Comparison of ENCODE assay signal across 18 mouse cellular contexts in genomic region chr11:34982775-34983457, GRCm38 (mm10).
A peak's percentile ranks its signal among the peaks of the same experiment; 100 is the strongest.
DNase-seq lines count a peak whose midpoint lies in the region; ATAC-seq and TF ChIP-seq lines count a peak whose summit lies in the region.
"Had no signal": no experiment of that assay in that cellular context is flagged by ENCODE, and none has a peak within 500 bp of the region (broad histone marks: within the 10 kb centered on the region; RNA-seq: fewer than 3 reads in every experiment).

No protein-coding gene starts in this region.

- peak; percentile 90 for DNase-seq in heart, adult 11 months
- DNase-seq in lung, postnatal 0 days (ENCODE audit: low spot score) = peak; percentile 88
- no peak for DNase-seq in lung, adult 18-20 months
- DNase-seq in layer of hippocampus, postnatal 14 days (ENCODE audit: low spot score in 2 of 2) = no peak
- DNase-seq in kidney, adult 9 months = no peak
- DNase-seq: adrenal gland, adult 8-10 months; cerebellum, adult 18-20 months; gastrocnemius, postnatal 10 days; kidney, postnatal 10 days; spleen, adult 18-20 months had no signal

- H3K9ac ChIP-seq in heart, embryonic 12.5 days = no peak overlapping the region
- no peak overlapping the region for H3K9ac ChIP-seq in lung, postnatal 0 days (replicated peaks; ENCODE audit: low read depth)
- no peak overlapping the region for H3K9ac ChIP-seq in embryonic facial prominence, embryonic 15.5 days
- H3K9ac ChIP-seq in stomach, embryonic 15.5 days = no peak overlapping the region
- H3K9ac ChIP-seq: hindbrain, embryonic 13.5 days; intestine, embryonic 15.5 days; liver, embryonic 14.5 days; neural tube, embryonic 15.5 days had no signal

- ATAC-seq in heart, embryonic 12.5 days (ENCODE audit: insufficient number of reproducible peaks, low FRiP score) = no peak
- ATAC-seq in lung, postnatal 0 days = peak; percentile 94
- ATAC-seq in embryonic facial prominence, embryonic 15.5 days (ENCODE audit: insufficient number of reproducible peaks, low FRiP score, low TSS enrichment, low read depth) = no peak; the same call in 1 of the 2 replicates
- ATAC-seq in stomach, embryonic 15.5 days (ENCODE audit: insufficient read depth, low FRiP score, low read depth) = peak; percentile 43; the same call in 1 of the 2 replicates
- ATAC-seq: intestine, embryonic 15.5 days had no signal

- H3K9me3 ChIP-seq in heart, embryonic 12.5 days (replicated peaks) = no peaks in the 10 kb centered on the region
- H3K9me3 ChIP-seq in lung, postnatal 0 days (ENCODE audit: low read length) = no peaks in the 10 kb centered on the region
- H3K9me3 ChIP-seq in embryonic facial prominence, embryonic 15.5 days (replicated peaks) = no peaks in the 10 kb centered on the region
- H3K9me3 ChIP-seq in stomach, embryonic 15.5 days = no peaks in the 10 kb centered on the region
- H3K9me3 ChIP-seq: hindbrain, embryonic 13.5 days; intestine, embryonic 15.5 days; neural tube, embryonic 15.5 days had no signal

- peak; percentile 75 for TF ChIP-seq EP300 in lung, postnatal 0 days (IDR thresholded peaks at IDR 0.05)

- no peak for TF ChIP-seq CTCF in lung, postnatal 0 days (IDR thresholded peaks at IDR 0.05)

- WGBS in heart, embryonic 12.5 days = 53% methylated on average over 5 of the region's 5 CpGs
- 53% methylated on average over 5 of the region's 5 CpGs for WGBS in lung, postnatal 0 days
- WGBS in embryonic facial prominence, embryonic 15.5 days = 42% methylated on average over 5 of the region's 5 CpGs
- WGBS in stomach, embryonic 15.5 days = 61% methylated on average over 5 of the region's 5 CpGs

- no peaks in the 10 kb centered on the region for H3K36me3 ChIP-seq in heart, embryonic 12.5 days
- H3K36me3 ChIP-seq in lung, postnatal 0 days (ENCODE audit: insufficient read depth, low read length) = no peaks in the 10 kb centered on the region
- H3K36me3 ChIP-seq in embryonic facial prominence, embryonic 15.5 days = no peaks in the 10 kb centered on the region
- H3K36me3 ChIP-seq in stomach, embryonic 15.5 days = no peaks in the 10 kb centered on the region
- H3K36me3 ChIP-seq: hindbrain, embryonic 13.5 days; intestine, embryonic 15.5 days; neural tube, embryonic 15.5 days had no signal

- peaks cover 8% of the 10 kb centered on the region for H3K4me1 ChIP-seq in heart, embryonic 12.5 days (replicated peaks)
- H3K4me1 ChIP-seq in lung, postnatal 0 days (ENCODE audit: insufficient read depth, low read depth, low read length) = no peaks in the 10 kb centered on the region
- H3K4me1 ChIP-seq in embryonic facial prominence, embryonic 15.5 days = peaks cover 11% of the 10 kb centered on the region
- 0 out of 2 replicates have a peak, but pooled peaks cover 4% of the 10 kb centered on the region for H3K4me1 ChIP-seq in stomach, embryonic 15.5 days
- H3K4me1 ChIP-seq: hindbrain, embryonic 13.5 days; intestine, embryonic 15.5 days; neural tube, embryonic 15.5 days had no signal

- H3K4me3 ChIP-seq in heart, embryonic 12.5 days = no peak overlapping the region
- no peak overlapping the region for H3K4me3 ChIP-seq in lung, postnatal 0 days (ENCODE audit: low read depth, low read length)
- H3K4me3 ChIP-seq in embryonic facial prominence, embryonic 15.5 days (replicated peaks) = no peak overlapping the region
- H3K4me3 ChIP-seq in stomach, embryonic 15.5 days (replicated peaks) = no peak overlapping the region
- H3K4me3 ChIP-seq: hindbrain, embryonic 13.5 days; intestine, embryonic 15.5 days; neural tube, embryonic 15.5 days had no signal

- no peaks in the 10 kb centered on the region for H3K27me3 ChIP-seq in heart, embryonic 12.5 days (replicated peaks)
- H3K27me3 ChIP-seq in lung, postnatal 0 days (replicated peaks; ENCODE audit: insufficient read depth, low read length) = no peaks in the 10 kb centered on the region
- no peaks in the 10 kb centered on the region for H3K27me3 ChIP-seq in embryonic facial prominence, embryonic 15.5 days
- H3K27me3 ChIP-seq in stomach, embryonic 15.5 days (replicated peaks) = no peaks in the 10 kb centered on the region
- H3K27me3 ChIP-seq: hindbrain, embryonic 13.5 days; intestine, embryonic 15.5 days; neural tube, embryonic 15.5 days had no signal

- H3K4me2 ChIP-seq in heart, embryonic 12.5 days = no peak overlapping the region
- no peak overlapping the region for H3K4me2 ChIP-seq in lung, postnatal 0 days (replicated peaks; ENCODE audit: low read depth, low read length)
- H3K4me2 ChIP-seq in embryonic facial prominence, embryonic 15.5 days (replicated peaks) = no peak overlapping the region
- H3K4me2 ChIP-seq in stomach, embryonic 15.5 days = no peak overlapping the region
- H3K4me2 ChIP-seq: heart, embryonic 11.5 days; hindbrain, embryonic 13.5 days; intestine, embryonic 15.5 days; neural tube, embryonic 15.5 days had no signal

- no peak overlapping the region for H3K27ac ChIP-seq in heart, embryonic 12.5 days (ENCODE audit: poor library complexity, severe bottlenecking)
- no peak overlapping the region for H3K27ac ChIP-seq in lung, postnatal 0 days (ENCODE audit: low read length)
- H3K27ac ChIP-seq in embryonic facial prominence, embryonic 15.5 days (replicated peaks) = peak overlapping the region; percentile 60
- H3K27ac ChIP-seq in stomach, embryonic 15.5 days = no peak overlapping the region
- H3K27ac ChIP-seq: hindbrain, embryonic 13.5 days; intestine, embryonic 15.5 days; liver, embryonic 14.5 days; neural tube, embryonic 15.5 days had no signal

Comparison
In these comparisons a context has a peak if more than half of its experiments do, and no peak if none do; other contexts are left out.
1. DNase-seq: peak in heart, adult 11 months (single experiment) and lung, postnatal 0 days (single experiment); none in lung, adult 18-20 months (0 of 2), layer of hippocampus, postnatal 14 days (0 of 2) and kidney, adult 9 months (single experiment).
2. ATAC-seq: peak in lung, postnatal 0 days (single experiment) and stomach, embryonic 15.5 days (single experiment); none in heart, embryonic 12.5 days (single experiment) and embryonic facial prominence, embryonic 15.5 days (single experiment).